Mouse (Mus musculus) urinary bladder, postnatal 14 days (tissue): ENCODE measurements at regions not wholly inside any gene's neighbourhood (a gene's known extent, or its start where the extent isn't known, plus 50 kb on each side); places are given as distances from the start of the nearest gene placed in this dataset.

Experiments
- DNase-seq: peaks from one replicate; pipeline ENCODE4 v3.0.0; 2021; ENCODE audit warnings: low spot score

GRCm38 (mm10) chr12:58443007-58443406 is 173.9 kb upstream of the Clec14a start:
- DNase-seq = no peak

- no peak for DNase-seq
These were observed 172.9 kb upstream of the Clec14a start for GRCm38 (mm10) chr12:58441962-58442361.

GRCm38 (mm10) chr12:58440666-58441065 is 171.6 kb upstream of the Clec14a start:
- no peak for DNase-seq

GRCm38 (mm10) chr12:58437031-58437430 is 167.9 kb upstream of the Clec14a start:
- DNase-seq = no peak

GRCm38 (mm10) chr12:58434504-58434903 is 165.4 kb upstream of the Clec14a start:
- DNase-seq = no peak

GRCm38 (mm10) chr12:58429929-58430328 is 160.8 kb upstream of the Clec14a start:
- no peak for DNase-seq

GRCm38 (mm10) chr12:58426758-58427157 is 157.7 kb upstream of the Clec14a start:
- DNase-seq = no peak

- DNase-seq = no peak
These were observed 156.9 kb upstream of the Clec14a start for GRCm38 (mm10) chr12:58425961-58426360.

- DNase-seq = no peak
These were observed 154.5 kb upstream of the Clec14a start for GRCm38 (mm10) chr12:58423581-58423980.

- no peak for DNase-seq
These were observed 132.8 kb upstream of the Clec14a start for GRCm38 (mm10) chr12:58401904-58402303.

GRCm38 (mm10) chr12:58360258-58360657 is 91.2 kb upstream of the Clec14a start:
- DNase-seq = no peak

GRCm38 (mm10) chr12:58334163-58334562 is 65.1 kb upstream of the Clec14a start:
- DNase-seq = no peak

- no peak for DNase-seq
These were observed 60.8 kb upstream of the Clec14a start for GRCm38 (mm10) chr12:58329913-58330312.

- DNase-seq = no peak
These were observed 54.9 kb upstream of the Clec14a start for GRCm38 (mm10) chr12:58323953-58324352.
